Mouse (Mus musculus): Measurements from ENCODE around the gene Vmn1r165.
"Not testable (repeated sequence)": the region's sequence is repeated elsewhere in the genome, so short reads cannot be mapped to it uniquely, and the experiment has no call there.

Vmn1r165 gene

DNA sequence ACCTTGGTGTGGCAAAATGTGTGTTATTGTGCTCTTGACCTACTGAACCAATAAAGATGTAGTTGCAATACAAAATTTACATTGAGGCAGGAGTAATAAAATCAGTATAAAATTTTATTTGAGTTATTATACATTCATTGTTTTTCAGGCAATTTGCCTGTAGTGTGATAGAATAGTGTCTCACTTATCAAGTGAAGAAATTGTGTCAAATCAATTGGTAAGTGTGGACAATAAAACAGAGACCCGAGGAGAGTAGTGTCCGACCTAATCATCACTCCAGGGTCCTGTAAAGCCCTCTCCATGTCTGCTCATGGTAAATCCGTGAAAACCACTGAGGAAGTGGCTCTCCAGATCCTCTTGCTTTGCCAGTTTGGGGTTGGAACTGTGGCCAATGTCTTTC lies at the start of gene Vmn1r165:
Vmn1r165 (plus strand) TSS at position 301 of the 400 bp plus-strand sequence.
- not testable (repeated sequence) for DNase-seq (ENCODE audit: low read depth, low spot score)

DNA sequence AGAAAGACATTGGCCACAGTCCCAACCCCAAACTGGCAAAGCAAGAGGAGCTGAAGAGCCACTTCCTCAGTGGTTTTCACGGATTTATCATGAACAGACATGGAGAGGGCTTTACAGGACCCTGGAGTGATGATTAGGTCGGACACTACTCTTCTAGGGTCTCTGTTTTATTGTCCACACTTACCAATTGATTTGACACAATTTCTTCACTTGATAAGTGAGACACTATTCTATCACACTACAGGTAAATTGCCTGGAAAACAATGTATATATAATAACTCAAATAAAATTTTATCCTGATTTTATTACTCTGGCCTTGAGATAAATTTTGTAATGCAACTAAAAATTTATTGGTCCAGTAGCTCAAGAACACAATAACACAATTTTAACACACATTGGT lies 34.5 kb downstream of the Vmn1r165 start, which contains the start of gene Vmn1r166:
Vmn1r166 (minus strand) TSS at position 101 of the 400 bp plus-strand sequence.
- DNase-seq (ENCODE audit: low read depth, low spot score), result not testable (repeated sequence)

Measured in 3T3-L1 (cell line).